Mouse (Mus musculus): ENCODE measurements around the gene Rab6b. TPM values are rescaled to one million over a fixed set of nuclear protein-coding genes. Genes with fewer than 3 reads are reported as not detected.

Gene Rab6b
- polyA plus RNA-seq, 1 experiment from 2014 or later, result 7.8 TPM

GRCm38 (mm10) chr9:103121546-103121945 is 10.0 kb downstream of the Rab6b start:
- Histone ChIP-seq H3K4me2 (no peak overlapping the region), H3K4me3 (no peak overlapping the region), H3K9me3 (no peaks in the 10 kb centered on the region), H3K27ac (no peak overlapping the region), H3K36me3 (no peaks in the 10 kb centered on the region), H3K27me3 (no peaks in the 10 kb centered on the region), H3K4me1 (no peaks in the 10 kb centered on the region), H3K9ac (no peak overlapping the region)
- WGBS, result 74% methylated on average over 7 of the region's 7 CpGs
- no peak for ATAC-seq (ENCODE audit: insufficient number of reproducible peaks, low FRiP score, low TSS enrichment, low read depth)

- no peaks in the 10 kb centered on the region for H3K36me3 ChIP-seq
- no peak for ATAC-seq (ENCODE audit: insufficient number of reproducible peaks, low FRiP score, low TSS enrichment, low read depth)
- WGBS, result 93% methylated on average over 4 of the region's 4 CpGs
- no peaks in the 10 kb centered on the region for H3K27me3 ChIP-seq
- H3K4me3 ChIP-seq, result no peak overlapping the region
- no peak overlapping the region for H3K9ac ChIP-seq
- no peaks in the 10 kb centered on the region for H3K9me3 ChIP-seq
- H3K4me1 ChIP-seq, result no peaks in the 10 kb centered on the region
- no peak overlapping the region for H3K4me2 ChIP-seq
- H3K27ac ChIP-seq, result no peak overlapping the region
These were observed 13.2 kb downstream of the Rab6b start for GRCm38 (mm10) chr9:103124746-103125145.

GRCm38 (mm10) chr9:103133493-103134124 is 22.0 kb downstream of the Rab6b start:
- Histone ChIP-seq H3K4me1 (peaks cover 14% of the 10 kb centered on the region; the same call in 1 of the 2 replicates), H3K4me2 (no peak overlapping the region), H3K27me3 (no peaks in the 10 kb centered on the region), H3K27ac (no peak overlapping the region), H3K9me3 (no peaks in the 10 kb centered on the region), H3K36me3 (no peaks in the 10 kb centered on the region), H3K9ac (no peak overlapping the region), H3K4me3 (no peak overlapping the region)
- ATAC-seq (ENCODE audit: insufficient number of reproducible peaks, low FRiP score, low TSS enrichment, low read depth), result no peak
- 35% methylated on average over 6 of the region's 6 CpGs for WGBS

- Histone ChIP-seq H3K4me3 (no peak overlapping the region), H3K4me1 (peaks cover 14% of the 10 kb centered on the region; the same call in 1 of the 2 replicates), H3K27me3 (no peaks in the 10 kb centered on the region), H3K9me3 (no peaks in the 10 kb centered on the region), H3K4me2 (no peak overlapping the region), H3K36me3 (no peaks in the 10 kb centered on the region), H3K27ac (no peak overlapping the region), H3K9ac (no peak overlapping the region)
- 31% methylated on average over 9 of the region's 9 CpGs for WGBS
- no peak for ATAC-seq (ENCODE audit: insufficient number of reproducible peaks, low FRiP score, low TSS enrichment, low read depth)
These were observed 23.0 kb downstream of the Rab6b start for GRCm38 (mm10) chr9:103134450-103135030.

GRCm38 (mm10) chr9:103139481-103139880 is 27.9 kb downstream of the Rab6b start:
- 64% methylated on average over 6 of the region's 6 CpGs for WGBS
- Histone ChIP-seq H3K9ac (no peak overlapping the region), H3K36me3 (no peaks in the 10 kb centered on the region), H3K9me3 (no peaks in the 10 kb centered on the region), H3K27ac (no peak overlapping the region), H3K4me1 (peaks cover 1% of the 10 kb centered on the region; the same call in 1 of the 2 replicates), H3K4me2 (no peak overlapping the region), H3K4me3 (no peak overlapping the region), H3K27me3 (no peaks in the 10 kb centered on the region)
- no peak for ATAC-seq (ENCODE audit: insufficient number of reproducible peaks, low FRiP score, low TSS enrichment, low read depth)

- no peak overlapping the region for H3K4me3 ChIP-seq
- H3K4me1 ChIP-seq, result 0 out of 2 replicates have a peak, but pooled peaks cover 4% of the 10 kb centered on the region
- no peaks in the 10 kb centered on the region for H3K9me3 ChIP-seq
- H3K27ac ChIP-seq, result no peak overlapping the region
- WGBS, result 74% methylated on average over 6 of the region's 6 CpGs
- ATAC-seq (ENCODE audit: insufficient number of reproducible peaks, low FRiP score, low TSS enrichment, low read depth), result no peak
- H3K27me3 ChIP-seq, result no peaks in the 10 kb centered on the region
- no peak overlapping the region for H3K9ac ChIP-seq
- no peak overlapping the region for H3K4me2 ChIP-seq
- H3K36me3 ChIP-seq, result no peaks in the 10 kb centered on the region
These were observed 28.8 kb downstream of the Rab6b start for GRCm38 (mm10) chr9:103140384-103140783.

GRCm38 (mm10) chr9:103141266-103141665 is 29.7 kb downstream of the Rab6b start:
- H3K36me3 ChIP-seq, result no peaks in the 10 kb centered on the region
- H3K4me1 ChIP-seq, result 0 out of 2 replicates have a peak, but pooled peaks cover 4% of the 10 kb centered on the region
- no peak for ATAC-seq (ENCODE audit: insufficient number of reproducible peaks, low FRiP score, low TSS enrichment, low read depth)
- WGBS, result 86% methylated on average over 7 of the region's 7 CpGs
- no peaks in the 10 kb centered on the region for H3K9me3 ChIP-seq
- no peak overlapping the region for H3K4me2 ChIP-seq
- no peak overlapping the region for H3K27ac ChIP-seq
- no peak overlapping the region for H3K9ac ChIP-seq
- no peaks in the 10 kb centered on the region for H3K27me3 ChIP-seq
- H3K4me3 ChIP-seq, result no peak overlapping the region

GRCm38 (mm10) chr9:103143881-103144280 is 32.3 kb downstream of the Rab6b start:
- H3K4me2 ChIP-seq, result no peak overlapping the region
- H3K27me3 ChIP-seq, result no peaks in the 10 kb centered on the region
- no peaks in the 10 kb centered on the region for H3K9me3 ChIP-seq
- WGBS, result 63% methylated on average over 4 of the region's 4 CpGs
- H3K27ac ChIP-seq, result no peak overlapping the region
- no peak overlapping the region for H3K4me3 ChIP-seq
- no peak overlapping the region for H3K9ac ChIP-seq
- no peaks in the 10 kb centered on the region for H3K36me3 ChIP-seq
- H3K4me1 ChIP-seq, result 0 out of 2 replicates have a peak, but pooled peaks cover 4% of the 10 kb centered on the region
- no peak for ATAC-seq (ENCODE audit: insufficient number of reproducible peaks, low FRiP score, low TSS enrichment, low read depth)

GRCm38 (mm10) chr9:103145351-103145750 is 33.8 kb downstream of the Rab6b start:
- H3K4me3 ChIP-seq, result no peak overlapping the region
- no peak overlapping the region for H3K9ac ChIP-seq
- H3K4me2 ChIP-seq, result no peak overlapping the region
- no peaks in the 10 kb centered on the region for H3K36me3 ChIP-seq
- H3K4me1 ChIP-seq, result 0 out of 2 replicates have a peak, but pooled peaks cover 4% of the 10 kb centered on the region
- no peak for ATAC-seq (ENCODE audit: insufficient number of reproducible peaks, low FRiP score, low TSS enrichment, low read depth)
- H3K9me3 ChIP-seq, result no peaks in the 10 kb centered on the region
- H3K27ac ChIP-seq, result no peak overlapping the region
- H3K27me3 ChIP-seq, result no peaks in the 10 kb centered on the region
- WGBS, result 40% methylated on average over 5 of the region's 5 CpGs

- WGBS, result 87% methylated on average over 10 of the region's 10 CpGs
- Histone ChIP-seq H3K36me3 (no peaks in the 10 kb centered on the region), H3K9me3 (no peaks in the 10 kb centered on the region), H3K4me1 (0 out of 2 replicates have a peak, but pooled peaks cover 4% of the 10 kb centered on the region), H3K4me3 (no peak overlapping the region), H3K27me3 (no peaks in the 10 kb centered on the region), H3K27ac (no peak overlapping the region), H3K9ac (no peak overlapping the region), H3K4me2 (no peak overlapping the region)
- no peak for ATAC-seq (ENCODE audit: insufficient number of reproducible peaks, low FRiP score, low TSS enrichment, low read depth)
These were observed 34.7 kb downstream of the Rab6b start for GRCm38 (mm10) chr9:103146257-103146656.

GRCm38 (mm10) chr9:103146703-103147102 is 35.1 kb downstream of the Rab6b start:
- H3K27me3 ChIP-seq, result no peaks in the 10 kb centered on the region
- no peaks in the 10 kb centered on the region for H3K9me3 ChIP-seq
- 0 out of 2 replicates have a peak, but pooled peaks cover 4% of the 10 kb centered on the region for H3K4me1 ChIP-seq
- no peak for ATAC-seq (ENCODE audit: insufficient number of reproducible peaks, low FRiP score, low TSS enrichment, low read depth)
- H3K4me3 ChIP-seq, result no peak overlapping the region
- no peak overlapping the region for H3K4me2 ChIP-seq
- no peak overlapping the region for H3K27ac ChIP-seq
- H3K36me3 ChIP-seq, result no peaks in the 10 kb centered on the region
- WGBS, result 43% methylated on average over 9 of the region's 9 CpGs
- no peak overlapping the region for H3K9ac ChIP-seq

- no peak for ATAC-seq (ENCODE audit: insufficient number of reproducible peaks, low FRiP score, low TSS enrichment, low read depth)
These were observed 35.5 kb downstream of the Rab6b start for GRCm38 (mm10) chr9:103147103-103147502.

More at GRCm38 (mm10) chr9:103147103-103147502, 35.5 kb downstream of the Rab6b start:
- Histone ChIP-seq H3K4me2 (no peak overlapping the region), H3K4me3 (no peak overlapping the region), H3K36me3 (no peaks in the 10 kb centered on the region), H3K9me3 (no peaks in the 10 kb centered on the region), H3K27me3 (no peaks in the 10 kb centered on the region), H3K9ac (no peak overlapping the region), H3K27ac (no peak overlapping the region), H3K4me1 (0 out of 2 replicates have a peak, but pooled peaks cover 4% of the 10 kb centered on the region)
- WGBS, result 69% methylated on average over 13 of the region's 13 CpGs
